20 mouse cellular contexts compared by ENCODE assay signal in genomic region chr15:95803484-95803883, GRCm38 (mm10). TPM values are rescaled to one million over a fixed set of nuclear protein-coding genes. Genes with fewer than 3 reads are reported as not detected.
A peak's percentile ranks its signal among the peaks of the same experiment; 100 is the strongest.
DNase-seq lines count a peak whose midpoint lies in the region; ATAC-seq and TF ChIP-seq lines count a peak whose summit lies in the region.
"Had no signal": no experiment of that assay in that cellular context is flagged by ENCODE, and none has a peak within 500 bp of the region (broad histone marks: within the 10 kb centered on the region; RNA-seq: fewer than 3 reads in every experiment).

No protein-coding gene starts in this region.

- no peak for DNase-seq in heart, postnatal 14 days
- DNase-seq in stomach, postnatal 0 days (ENCODE audit: low spot score), result no peak
- DNase-seq in adrenal gland, adult 2 months, result no peak
- DNase-seq in adrenal gland, postnatal 10 days, result no peak
- DNase-seq: cerebellum, postnatal 14 days; thymus, postnatal 25 days had no signal

- no peak for TF ChIP-seq POLR2A in bone marrow macrophage, adult 2 months (IDR thresholded peaks at IDR 0.05; ENCODE audit: borderline replicate concordance, low read depth, low read length)

- no peak for ATAC-seq in heart, embryonic 15.5 days (replicated peaks; ENCODE audit: insufficient number of reproducible peaks, insufficient read depth, low FRiP score, low read depth)
- no peak for ATAC-seq in stomach, embryonic 15.5 days (ENCODE audit: insufficient read depth, low FRiP score, low read depth)
- no peak for ATAC-seq in stomach, postnatal 0 days (ENCODE audit: low FRiP score, low TSS enrichment)
- ATAC-seq: midbrain, embryonic 16.5 days had no signal

- no peaks in the 10 kb centered on the region for H3K9me3 ChIP-seq in heart, embryonic 15.5 days (replicated peaks)
- no peaks in the 10 kb centered on the region for H3K9me3 ChIP-seq in stomach, embryonic 15.5 days
- H3K9me3 ChIP-seq in stomach, postnatal 0 days (ENCODE audit: control insufficient read depth, low read length), result no peaks in the 10 kb centered on the region
- H3K9me3 ChIP-seq: hindbrain, embryonic 12.5 days; intestine, embryonic 15.5 days; limb, embryonic 12.5 days; liver, embryonic 15.5 days; neural tube, embryonic 13.5 days had no signal

- peaks cover 45% of the 10 kb centered on the region for H3K4me1 ChIP-seq in heart, embryonic 15.5 days (replicated peaks)
- H3K4me1 ChIP-seq in stomach, embryonic 15.5 days, result peaks cover 26% of the 10 kb centered on the region
- peaks cover 12% of the 10 kb centered on the region for H3K4me1 ChIP-seq in stomach, postnatal 0 days (replicated peaks; ENCODE audit: control insufficient read depth, insufficient read depth)
- H3K4me1 ChIP-seq in bone marrow macrophage, adult 2 months (ENCODE audit: control insufficient read depth, insufficient read depth, low read length), result peaks cover 66% of the 10 kb centered on the region

- H3K36me3 ChIP-seq in heart, embryonic 15.5 days, result no peaks in the 10 kb centered on the region
- no peaks in the 10 kb centered on the region for H3K36me3 ChIP-seq in stomach, embryonic 15.5 days
- H3K36me3 ChIP-seq in stomach, postnatal 0 days (ENCODE audit: control insufficient read depth, insufficient read depth, low read length), result no peaks in the 10 kb centered on the region
- H3K36me3 ChIP-seq: hindbrain, embryonic 12.5 days; intestine, embryonic 15.5 days; liver, embryonic 15.5 days; neural tube, embryonic 13.5 days had no signal

- H3K27me3 ChIP-seq in heart, embryonic 15.5 days, result no peaks in the 10 kb centered on the region
- no peaks in the 10 kb centered on the region for H3K27me3 ChIP-seq in stomach, embryonic 15.5 days (replicated peaks)
- H3K27me3 ChIP-seq in stomach, postnatal 0 days (ENCODE audit: control insufficient read depth, insufficient read depth, low read length), result no peaks in the 10 kb centered on the region
- H3K27me3 ChIP-seq: hindbrain, embryonic 12.5 days; intestine, embryonic 15.5 days; limb, embryonic 12.5 days; liver, embryonic 15.5 days; neural tube, embryonic 13.5 days; Patski had no signal

- peak overlapping the region; percentile 72; the same call in 1 of the 2 replicates for H3K27ac ChIP-seq in heart, embryonic 15.5 days
- peak overlapping the region; percentile 42; the same call in 1 of the 2 replicates for H3K27ac ChIP-seq in stomach, embryonic 15.5 days
- H3K27ac ChIP-seq in stomach, postnatal 0 days (replicated peaks), result no peak overlapping the region
- peak overlapping the region; percentile 98 for H3K27ac ChIP-seq in bone marrow macrophage, adult 2 months (ENCODE audit: insufficient read depth, low read depth, low read length)
- H3K27ac ChIP-seq: hindbrain, embryonic 12.5 days; intestine, embryonic 15.5 days; liver, embryonic 15.5 days had no signal

- no peak for TF ChIP-seq EP300 in stomach, postnatal 0 days (optimal IDR thresholded peaks at IDR 0.05)

- no peak for TF ChIP-seq CTCF in stomach, postnatal 0 days (IDR thresholded peaks at IDR 0.05; ENCODE audit: low read depth)
- no peak for TF ChIP-seq CTCF in bone marrow macrophage, adult 2 months (IDR thresholded peaks at IDR 0.05; ENCODE audit: low read depth, low read length)

- no peak overlapping the region for H3K4me2 ChIP-seq in heart, embryonic 15.5 days
- no peak overlapping the region for H3K4me2 ChIP-seq in stomach, embryonic 15.5 days
- no peak overlapping the region for H3K4me2 ChIP-seq in stomach, postnatal 0 days (replicated peaks; ENCODE audit: low read depth)
- H3K4me2 ChIP-seq: heart, embryonic 11.5 days; hindbrain, embryonic 12.5 days; limb, embryonic 12.5 days; liver, embryonic 15.5 days; midbrain, embryonic 11.5 days; neural tube, embryonic 13.5 days had no signal

- 80% methylated on average over 3 of the region's 3 CpGs for WGBS in heart, embryonic 15.5 days
- WGBS in stomach, embryonic 15.5 days, result 73% methylated on average over 3 of the region's 3 CpGs
- WGBS in stomach, postnatal 0 days, result 73% methylated on average over 3 of the region's 3 CpGs

- H3K4me3 ChIP-seq in heart, embryonic 15.5 days, result no peak overlapping the region
- H3K4me3 ChIP-seq in stomach, embryonic 15.5 days (replicated peaks), result no peak overlapping the region
- no peak overlapping the region for H3K4me3 ChIP-seq in stomach, postnatal 0 days (ENCODE audit: low read depth, low read length)
- H3K4me3 ChIP-seq in bone marrow macrophage, adult 2 months (ENCODE audit: insufficient read depth, low read length), result no peak overlapping the region
- H3K4me3 ChIP-seq: hindbrain, embryonic 12.5 days; intestine, embryonic 15.5 days; layer of hippocampus, adult 2 months; left cerebral cortex, adult 2 months; limb, embryonic 12.5 days; liver, embryonic 15.5 days; neural tube, embryonic 13.5 days had no signal

- intact Hi-C loops in heart, postnatal 14 days (cut with DNase I), result no loop called here

- H3K9ac ChIP-seq in heart, embryonic 15.5 days, result no peak overlapping the region
- H3K9ac ChIP-seq in stomach, embryonic 15.5 days, result no peak overlapping the region
- no peak overlapping the region for H3K9ac ChIP-seq in stomach, postnatal 0 days (ENCODE audit: low read length)
- H3K9ac ChIP-seq: hindbrain, embryonic 12.5 days; intestine, embryonic 15.5 days; limb, embryonic 12.5 days; liver, embryonic 15.5 days; neural tube, embryonic 13.5 days had no signal

RNA-seq across cellular contexts. Expression of gene Ano6, which starts 12.8 kb away (rescaled TPM):
- 27.2 and 34.4 TPM in 2 replicates for polyA plus RNA-seq in heart, embryonic 15.5 days (2015; fragmentation: Nextera tagmentation; extraction: Ambion mirVana)
- total RNA-seq in heart, postnatal 14 days (2021), result 10 to 100 TPM; 38.9 to 39.7 TPM
- 37.8 and 43.3 TPM in 2 replicates for polyA plus RNA-seq in stomach, embryonic 15.5 days (2015; fragmentation: Nextera tagmentation; extraction: Ambion mirVana)
- polyA plus RNA-seq in stomach, postnatal 0 days (2015; fragmentation: Nextera tagmentation; extraction: Ambion mirVana), result 16.2 and 16.5 TPM in 2 replicates
- 64.0 and 73.0 TPM in 2 replicates for polyA plus RNA-seq in bone marrow macrophage, adult 2 months (2012; ENCODE audit: insufficient read depth, insufficient read length, missing spikeins)
- 10 to 100 TPM; 69.6 to 90.3 TPM for total RNA-seq in adrenal gland, adult 2 months (2021)
- polyA plus RNA-seq in adrenal gland, adult 2 months (2012; rRNA removed), result 20.6 and 28.6 TPM in 2 replicates
- total RNA-seq in adrenal gland, postnatal 10 days (2021), result 10 to 100 TPM; 54.4 to 72.8 TPM
